Mouse (Mus musculus) neural tube, embryonic 14.5 days (tissue): ENCODE data around the gene Oprm1. TPM values are rescaled to one million over a fixed set of nuclear protein-coding genes. Genes with fewer than 3 reads are reported as not detected.

Source experiments
- ATAC-seq: fragments of 200-750 bp; cut with Nextera tagmentation; 2 replicates; pipeline ENCODE4 v1.8.0; 2017; ENCODE audit warnings: low read depth, mild to moderate bottlenecking, moderate TSS enrichment, moderate library complexity
- H3K27ac ChIP-seq: fragments of 300-500 bp; sonication (generic); 2 replicates; pipeline ENCODE4 v1.5.1; 2014; ENCODE audit warnings: low read depth, mild to moderate bottlenecking, control low read depth, low read length, moderate library complexity, mixed read lengths
- H3K27me3 ChIP-seq: fragments of 300-500 bp; sonication (generic); 2 replicates; pipeline ENCODE4 v1.6.1; 2014; ENCODE audit warnings: low read length; ENCODE audit not compliant: control insufficient read depth, insufficient read depth
- H3K36me3 ChIP-seq: fragments of 300-500 bp; sonication (generic); 2 replicates; pipeline ENCODE4 v1.6.1; 2014; ENCODE audit warnings: low read length, mixed read lengths; ENCODE audit not compliant: control insufficient read depth, insufficient read depth
- H3K4me1 ChIP-seq: fragments of 300-500 bp; sonication (generic); 2 replicates; pipeline ENCODE4 v1.6.1; 2014; ENCODE audit warnings: low read length; ENCODE audit not compliant: control insufficient read depth, insufficient read depth
- H3K4me2 ChIP-seq: fragments of 300-500 bp; sonication (generic); 2 replicates; pipeline ENCODE4 v1.6.1; 2014; ENCODE audit warnings: mild to moderate bottlenecking, low read depth, low read length, control low read depth
- H3K4me3 ChIP-seq: fragments of 300-500 bp; sonication (generic); 2 replicates; pipeline ENCODE4 v1.5.1; 2014; ENCODE audit warnings: low read depth, low read length, control low read depth, mixed read lengths
- H3K9ac ChIP-seq: fragments of 300-500 bp; sonication (generic); replicated peaks from 2 replicates; pipeline ENCODE4 v1.6.1; 2014; ENCODE audit warnings: low read depth, mild to moderate bottlenecking, control low read depth, low read length, mixed read lengths
- H3K9me3 ChIP-seq: fragments of 300-500 bp; sonication (generic); 2 replicates; pipeline ENCODE4 v1.6.1; 2016; ENCODE audit warnings: low read length; ENCODE audit not compliant: control insufficient read depth
- WGBS: fragments of 180-500 bp; shearing (Covaris S2); extraction: QIAGEN DNeasy Blood & Tissue Kit; methylation state at CpG from one replicate; pipeline ENCODE4 v1.1.7; 2014; 5-methylcytosine and 5-hydroxymethylcytosine counted together
- polyA plus RNA-seq: library from polyadenylated mRNA; unstranded; fragments of >200 nt; fragmentation: Nextera tagmentation; extraction: Ambion mirVana; gene quantifications from 2 replicates; pipeline ENCODE4 v1.2.1, GENCODE M21; 2014

Oprm1 gene
- polyA plus RNA-seq: 3.2 and 5.1 TPM in 2 replicates

DNA sequence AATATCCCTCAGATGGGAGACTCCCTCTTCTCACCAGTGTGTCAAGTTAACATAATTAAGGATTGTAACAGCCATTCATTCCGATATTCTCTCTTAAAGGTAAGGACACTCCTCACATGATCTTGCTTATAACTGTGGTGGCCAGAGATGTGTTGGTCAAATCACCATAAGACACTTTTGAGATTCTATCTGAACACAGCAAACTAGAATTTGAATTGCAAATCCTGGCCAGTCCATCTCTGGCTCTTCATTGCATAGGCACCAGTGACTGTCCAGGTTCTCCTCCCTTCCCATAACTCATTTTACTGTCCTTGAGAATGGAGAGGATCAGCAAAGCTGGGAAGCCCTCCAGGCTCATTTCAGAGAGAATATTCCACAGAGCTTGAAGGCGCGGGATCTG lies at the start of gene Oprm1:
Oprm1 (plus strand) TSS at position 301 of the 400 bp plus-strand sequence.
- H3K4me3 ChIP-seq: no peak within 1 kb of the TSS
- no peaks in the 10 kb centered on the region for H3K4me1 ChIP-seq
- no peaks in the 10 kb centered on the region for H3K36me3 ChIP-seq
- H3K27ac ChIP-seq: no peak within 1 kb of the TSS
- H3K9me3 ChIP-seq: no peaks in the 10 kb centered on the region
- ATAC-seq: no peak
- WGBS: 97% methylated on average over 3 of the region's 3 CpGs
- no peaks in the 10 kb centered on the region for H3K27me3 ChIP-seq
- H3K9ac ChIP-seq: no peak within 1 kb of the TSS
- H3K4me2 ChIP-seq: no peak within 1 kb of the TSS

GRCm38 (mm10) chr10:6717181-6717948 lies 40.9 kb upstream of the Oprm1 start:
- Histone ChIP-seq H3K27ac (no peak overlapping the region), H3K4me1 (no peaks in the 10 kb centered on the region), H3K27me3 (no peaks in the 10 kb centered on the region), H3K4me3 (no peak overlapping the region), H3K9me3 (no peaks in the 10 kb centered on the region), H3K36me3 (no peaks in the 10 kb centered on the region), H3K9ac (no peak overlapping the region), H3K4me2 (no peak overlapping the region)
- 87% methylated on average over 4 of the region's 4 CpGs for WGBS
- ATAC-seq: no peak

DNA sequence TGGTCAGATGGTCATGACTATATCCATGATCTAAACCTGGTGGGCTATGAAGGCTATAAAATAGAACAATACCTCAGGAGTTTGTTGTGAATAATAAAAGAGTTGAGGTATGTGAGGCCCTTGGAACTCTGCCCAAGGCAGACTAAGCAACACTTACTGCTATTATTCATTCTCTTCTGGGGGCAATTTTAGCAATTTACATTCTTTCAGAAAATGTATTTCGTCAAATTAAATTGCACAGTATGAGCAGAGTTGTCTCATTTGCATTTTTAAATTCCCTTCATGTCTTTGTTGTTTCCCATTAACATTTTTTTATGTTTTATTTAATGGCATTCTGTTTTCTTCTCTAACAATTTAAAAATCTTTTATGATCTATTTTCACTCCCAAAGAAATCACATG lies 34.5 kb upstream of the Oprm1 start:
- Histone ChIP-seq H3K4me1 (no peaks in the 10 kb centered on the region), H3K36me3 (no peaks in the 10 kb centered on the region), H3K9me3 (no peaks in the 10 kb centered on the region), H3K4me2 (no peak overlapping the region), H3K4me3 (no peak overlapping the region), H3K27ac (no peak overlapping the region), H3K9ac (no peak overlapping the region), H3K27me3 (no peaks in the 10 kb centered on the region)
- 50% methylated on average over 1 of the region's 1 CpGs for WGBS
- peak; percentile 69 for ATAC-seq

DNA sequence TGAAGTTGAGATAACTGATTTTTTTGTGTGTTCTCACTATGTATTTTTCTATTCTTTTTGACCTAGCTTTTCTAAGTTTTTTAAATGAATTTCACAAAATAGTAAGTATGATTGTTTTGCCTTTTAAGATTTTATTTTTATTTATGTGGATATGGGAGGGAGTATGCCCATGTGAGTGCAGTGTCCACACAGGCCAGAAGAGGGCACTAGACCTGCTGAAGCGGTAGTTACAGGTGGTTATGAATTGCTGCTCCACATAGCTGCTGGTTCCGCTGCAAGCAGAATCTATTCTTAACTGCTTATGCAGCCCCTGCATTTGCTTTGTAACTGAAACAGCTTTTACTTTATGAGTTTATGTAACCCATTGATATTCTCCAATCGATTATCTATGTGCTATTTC lies 29.8 kb upstream of the Oprm1 start:
- no peaks in the 10 kb centered on the region for H3K9me3 ChIP-seq
- no peak for ATAC-seq
- H3K27ac ChIP-seq: no peak overlapping the region
- H3K4me3 ChIP-seq: no peak overlapping the region
- no peaks in the 10 kb centered on the region for H3K27me3 ChIP-seq
- H3K4me1 ChIP-seq: no peaks in the 10 kb centered on the region
- H3K36me3 ChIP-seq: no peaks in the 10 kb centered on the region
- WGBS: 93% methylated on average over 3 of the region's 3 CpGs
- no peak overlapping the region for H3K9ac ChIP-seq
- H3K4me2 ChIP-seq: no peak overlapping the region

DNA sequence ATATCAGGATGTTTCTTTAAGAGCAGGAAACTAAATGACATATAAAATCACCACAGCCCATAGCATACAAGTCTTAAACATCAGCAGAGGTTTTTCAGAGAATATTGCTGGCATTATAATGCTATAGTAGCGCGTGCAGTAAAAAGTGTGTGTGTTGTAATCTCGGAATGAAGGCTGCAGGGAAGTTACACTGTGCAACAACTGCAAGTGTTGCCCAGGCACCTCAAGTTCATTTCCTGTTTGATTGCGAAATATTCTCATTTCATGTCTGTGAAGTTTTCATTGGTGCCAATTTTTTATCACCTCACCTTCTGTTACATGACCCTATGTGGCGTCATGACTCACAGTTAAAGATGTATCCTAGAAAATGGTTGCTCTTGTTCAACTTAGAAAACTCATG lies 4.9 kb upstream of the Oprm1 start:
- ATAC-seq: no peak
- Histone ChIP-seq H3K9ac (no peak overlapping the region), H3K4me3 (no peak overlapping the region), H3K36me3 (no peaks in the 10 kb centered on the region), H3K4me2 (no peak overlapping the region), H3K27me3 (no peaks in the 10 kb centered on the region), H3K4me1 (no peaks in the 10 kb centered on the region), H3K9me3 (no peaks in the 10 kb centered on the region), H3K27ac (no peak overlapping the region)
- WGBS: 89% methylated on average over 5 of the region's 5 CpGs

DNA sequence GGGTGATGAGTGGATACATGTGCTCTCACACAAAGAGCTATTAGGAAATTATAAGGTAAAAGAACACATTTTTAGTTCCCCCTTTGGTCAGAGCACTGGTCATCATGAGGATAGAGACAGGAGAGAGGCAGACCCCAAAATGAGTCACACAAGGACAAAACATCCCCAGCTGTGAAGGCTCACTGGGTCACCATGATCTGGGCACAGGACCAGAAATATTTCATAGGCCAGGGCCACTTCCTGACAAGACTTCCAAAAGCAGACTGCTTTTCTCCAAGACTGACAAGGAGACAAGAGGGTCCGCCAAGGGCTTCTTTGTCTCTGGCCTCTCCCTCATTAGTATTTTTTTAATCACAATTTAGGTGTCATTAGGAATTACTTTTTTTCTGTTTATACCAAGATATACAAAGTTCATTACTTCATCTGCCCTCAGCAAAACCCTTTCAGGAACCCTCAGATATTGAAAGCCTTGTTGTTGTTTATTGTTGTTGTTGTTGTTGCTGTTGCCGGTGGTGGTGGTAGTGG lies 3.0 kb downstream of the Oprm1 start, which contains the start of gene Gm10945:
Gm10945 (minus strand) TSS at position 475 of the 525 bp plus-strand sequence.
- no peaks in the 10 kb centered on the region for H3K4me1 ChIP-seq
- WGBS: 93% methylated on average over 2 of the region's 2 CpGs

DNA sequence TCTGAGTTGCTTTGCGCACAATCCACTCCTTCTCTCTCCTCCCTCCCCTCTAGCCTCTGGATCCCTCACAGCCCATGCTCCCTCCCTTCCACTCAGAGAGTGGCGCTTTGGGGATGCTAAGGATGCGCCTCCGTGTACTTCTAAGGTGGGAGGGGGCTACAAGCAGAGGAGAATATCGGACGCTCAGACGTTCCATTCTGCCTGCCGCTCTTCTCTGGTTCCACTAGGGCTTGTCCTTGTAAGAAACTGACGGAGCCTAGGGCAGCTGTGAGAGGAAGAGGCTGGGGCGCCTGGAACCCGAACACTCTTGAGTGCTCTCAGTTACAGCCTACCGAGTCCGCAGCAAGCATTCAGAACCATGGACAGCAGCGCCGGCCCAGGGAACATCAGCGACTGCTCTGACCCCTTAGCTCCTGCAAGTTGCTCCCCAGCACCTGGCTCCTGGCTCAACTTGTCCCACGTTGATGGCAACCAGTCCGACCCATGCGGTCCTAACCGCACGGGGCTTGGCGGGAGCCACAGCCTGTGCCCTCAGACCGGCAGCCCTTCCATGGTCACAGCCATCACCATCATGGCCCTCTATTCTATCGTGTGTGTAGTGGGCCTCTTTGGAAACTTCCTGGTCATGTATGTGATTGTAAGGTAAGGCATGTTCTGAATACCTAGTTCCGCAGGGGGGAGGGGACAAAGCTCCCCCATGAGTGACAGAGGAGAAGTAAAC lies 30.4 kb downstream of the Oprm1 start:
- Histone ChIP-seq H3K4me3 (peak overlapping the region; percentile 33), H3K36me3 (no peaks in the 10 kb centered on the region), H3K27ac (no peak overlapping the region), H3K27me3 (no peaks in the 10 kb centered on the region), H3K4me1 (no peaks in the 10 kb centered on the region), H3K9me3 (no peaks in the 10 kb centered on the region), H3K9ac (0 out of 2 replicates have a peak overlapping the region, but pooled peaks have one; percentile 28), H3K4me2 (peak overlapping the region; percentile 52)
- peak; percentile 92 for ATAC-seq
- WGBS: 5% methylated on average over 25 of the region's 25 CpGs

More for the DNA sequence above, 3.0 kb downstream of the Oprm1 start, which contains the start of gene Gm10945:
- Histone ChIP-seq H3K36me3 (no peaks in the 10 kb centered on the region), H3K27me3 (no peaks in the 10 kb centered on the region), H3K9ac (no peak within 1 kb of the TSS), H3K9me3 (no peaks in the 10 kb centered on the region), H3K4me3 (no peak within 1 kb of the TSS), H3K4me2 (no peak within 1 kb of the TSS), H3K27ac (no peak within 1 kb of the TSS)
- no peak for ATAC-seq

DNA sequence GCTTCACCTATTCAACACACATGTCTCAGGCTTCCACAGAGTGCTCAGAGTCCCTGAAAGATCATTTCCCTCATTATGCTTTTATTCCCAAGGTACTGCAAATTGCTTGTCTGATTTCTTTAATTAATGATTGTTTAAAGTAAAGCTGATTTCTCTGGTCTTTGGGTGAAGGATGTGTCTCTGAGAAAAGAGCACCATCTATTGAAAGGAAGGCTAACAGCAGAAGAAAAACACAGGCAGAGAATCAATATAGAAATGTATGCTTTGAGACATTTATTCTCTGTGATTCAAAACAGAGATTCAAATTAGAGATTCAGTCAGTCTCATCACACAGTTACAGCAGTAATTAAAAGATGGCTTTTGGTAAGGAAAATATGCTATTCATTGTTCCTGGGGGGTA lies 31.9 kb downstream of the Oprm1 start:
- no peaks in the 10 kb centered on the region for H3K9me3 ChIP-seq
- no peak for ATAC-seq
- no peaks in the 10 kb centered on the region for H3K36me3 ChIP-seq
- H3K4me2 ChIP-seq: no peak overlapping the region
- no peak overlapping the region for H3K27ac ChIP-seq
- no peaks in the 10 kb centered on the region for H3K27me3 ChIP-seq
- no peak overlapping the region for H3K9ac ChIP-seq
- H3K4me3 ChIP-seq: peak overlapping the region; percentile 33; the same call in 1 of the 2 replicates
- no peaks in the 10 kb centered on the region for H3K4me1 ChIP-seq

GRCm38 (mm10) chr10:6820626-6821025 lies 62.3 kb downstream of the Oprm1 start:
- Histone ChIP-seq H3K9ac (no peak overlapping the region), H3K9me3 (no peaks in the 10 kb centered on the region), H3K4me3 (no peak overlapping the region), H3K27ac (no peak overlapping the region), H3K4me1 (no peaks in the 10 kb centered on the region), H3K36me3 (no peaks in the 10 kb centered on the region), H3K4me2 (no peak overlapping the region), H3K27me3 (no peaks in the 10 kb centered on the region)
- WGBS: 21% methylated on average over 1 of the region's 1 CpGs
- ATAC-seq: no peak
